Mouse (Mus musculus) mesoderm, embryonic 11.5 days (tissue): ENCODE results near the gene Cox20.
"Not testable (repeated sequence)": the region's sequence is repeated elsewhere in the genome, so short reads cannot be mapped to it uniquely, and the experiment has no call there.

Source experiments
- DNase-seq: peaks from one replicate; pipeline ENCODE4 v3.0.0-alpha.2; 2012; ENCODE audit warnings: low read depth, low spot score

Cox20 gene

DNA sequence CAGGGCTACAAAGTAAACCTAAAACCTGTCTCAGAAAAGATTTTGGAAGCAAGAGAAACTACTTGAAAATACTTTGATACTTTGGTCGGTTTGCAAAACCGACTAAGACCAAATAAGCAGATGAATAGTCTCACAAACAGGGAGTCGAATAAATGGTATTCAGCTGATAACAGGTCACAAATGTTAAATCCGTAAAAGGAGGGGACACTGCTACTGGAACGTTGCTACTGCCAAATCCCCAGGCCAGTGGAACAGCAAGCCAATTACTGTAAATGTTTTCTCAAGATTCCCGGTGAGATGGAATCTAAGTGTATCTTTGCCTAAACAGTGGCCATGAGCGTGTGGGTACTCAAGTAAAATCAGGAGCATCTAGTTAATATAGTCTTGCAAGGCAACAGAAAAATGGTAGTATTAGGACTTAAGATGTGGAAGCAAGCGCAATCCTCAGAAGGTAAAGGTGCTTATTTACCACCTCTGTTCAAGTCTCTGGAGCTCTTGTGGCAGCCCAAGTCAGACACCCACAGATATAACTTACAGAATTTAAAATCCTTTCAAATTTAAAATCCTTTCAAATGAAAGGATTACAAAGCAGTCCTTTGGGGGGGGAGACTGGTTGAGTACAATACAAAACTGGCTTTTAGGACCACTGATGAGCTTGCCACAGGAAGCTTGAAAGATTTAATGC lies 1.2 kb downstream of the Cox20 start:
- DNase-seq = peak; percentile 28

- DNase-seq = no peak
These were observed 2.0 kb downstream of the Cox20 start for GRCm38 (mm10) chr1:178320723-178321590.

GRCm38 (mm10) chr1:178321730-178322357 lies 2.9 kb downstream of the Cox20 start:
- no peak for DNase-seq

GRCm38 (mm10) chr1:178323235-178323634 lies 4.3 kb downstream of the Cox20 start:
- DNase-seq = no peak

- DNase-seq = no peak
These were observed 5.6 kb downstream of the Cox20 start for GRCm38 (mm10) chr1:178324568-178324967.

DNA sequence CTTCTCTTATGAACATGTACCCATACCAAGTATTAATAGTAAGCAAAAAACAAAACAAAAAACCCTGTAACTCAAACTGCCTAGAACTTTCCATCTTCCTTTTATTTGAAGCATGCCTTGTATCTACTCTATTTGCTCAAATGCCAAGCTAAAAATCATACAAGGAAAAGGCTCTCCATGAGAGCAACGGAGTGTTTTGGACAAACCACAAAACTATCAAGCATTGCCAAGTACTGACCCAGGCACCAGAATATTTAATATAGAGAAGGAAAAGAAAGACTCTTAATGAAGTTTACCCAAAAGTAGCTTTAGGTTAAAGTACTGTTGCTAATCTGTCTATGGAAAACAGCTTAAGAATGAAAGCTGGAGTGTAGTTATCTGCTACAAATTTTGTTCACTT lies 7.4 kb downstream of the Cox20 start:
- no peak for DNase-seq

GRCm38 (mm10) chr1:178326950-178327349 lies 8.0 kb downstream of the Cox20 start:
- DNase-seq = no peak

GRCm38 (mm10) chr1:178329017-178329416 lies 10.1 kb downstream of the Cox20 start:
- no peak for DNase-seq

GRCm38 (mm10) chr1:178329946-178330345 lies 11.0 kb downstream of the Cox20 start:
- DNase-seq = no peak

GRCm38 (mm10) chr1:178335860-178336261 lies 16.9 kb downstream of the Cox20 start:
- DNase-seq = no peak

- peak; percentile 96 for DNase-seq
These were observed 17.4 kb downstream of the Cox20 start for GRCm38 (mm10) chr1:178336289-178336775.

DNA sequence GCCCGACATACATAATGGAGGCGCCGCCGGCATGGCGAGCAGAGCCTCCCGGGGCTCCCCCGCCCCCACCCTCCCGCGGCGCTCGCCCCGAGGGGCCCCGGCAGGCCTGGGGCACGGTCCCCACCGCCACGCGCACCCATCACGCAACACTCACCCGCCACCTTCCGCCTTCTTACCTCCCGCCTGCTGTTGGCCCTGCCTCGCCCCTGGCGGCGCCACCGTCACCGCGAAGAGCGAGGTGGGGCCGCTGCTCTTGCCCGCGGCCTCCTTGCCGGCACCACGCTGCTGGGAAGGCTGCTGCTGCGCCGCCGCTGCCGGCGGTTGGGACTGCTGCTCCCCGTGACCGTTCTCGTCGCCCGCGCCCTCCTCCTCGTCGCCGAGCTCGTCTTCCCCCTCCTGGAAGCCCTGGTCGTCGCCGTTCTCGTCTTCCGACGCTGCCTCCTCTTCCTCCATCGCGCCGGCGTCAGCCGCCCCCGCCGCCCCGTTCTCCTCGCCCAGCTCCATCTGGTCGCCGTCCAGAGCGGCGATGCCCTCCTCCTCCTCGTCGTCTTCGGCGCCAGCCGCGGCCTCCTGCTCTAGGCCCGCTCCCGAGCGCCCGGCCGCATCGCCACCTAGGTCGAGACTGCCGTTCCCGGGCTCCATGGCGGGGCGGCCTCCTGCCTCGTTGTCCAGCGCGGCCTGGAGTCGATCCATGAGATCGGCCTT lies 18.0 kb downstream of the Cox20 start:
- no peak for DNase-seq

GRCm38 (mm10) chr1:178337551-178338317 lies 18.8 kb downstream of the Cox20 start, which contains the start of gene Hnrnpu:
Gene Hnrnpu (minus strand): TSS chr1:178337797.
- peak; percentile 96 for DNase-seq

DNA sequence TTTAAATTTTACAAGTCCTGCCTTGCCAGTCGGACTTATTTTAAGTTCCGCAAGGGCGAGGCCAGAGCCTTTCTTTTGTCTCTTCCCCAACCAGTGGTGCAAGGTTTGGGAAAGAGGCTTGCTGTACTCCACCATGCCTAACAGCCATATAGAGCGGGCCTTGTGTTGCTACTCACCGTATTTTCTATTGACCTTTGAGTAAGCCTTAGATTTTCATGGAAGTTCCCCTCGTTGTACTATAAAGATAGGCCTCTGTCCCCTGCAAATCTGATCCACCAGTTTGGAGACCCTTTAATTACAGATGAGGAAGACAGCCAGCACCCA lies 19.4 kb downstream of the Cox20 start:
- DNase-seq = peak; percentile 38

DNA sequence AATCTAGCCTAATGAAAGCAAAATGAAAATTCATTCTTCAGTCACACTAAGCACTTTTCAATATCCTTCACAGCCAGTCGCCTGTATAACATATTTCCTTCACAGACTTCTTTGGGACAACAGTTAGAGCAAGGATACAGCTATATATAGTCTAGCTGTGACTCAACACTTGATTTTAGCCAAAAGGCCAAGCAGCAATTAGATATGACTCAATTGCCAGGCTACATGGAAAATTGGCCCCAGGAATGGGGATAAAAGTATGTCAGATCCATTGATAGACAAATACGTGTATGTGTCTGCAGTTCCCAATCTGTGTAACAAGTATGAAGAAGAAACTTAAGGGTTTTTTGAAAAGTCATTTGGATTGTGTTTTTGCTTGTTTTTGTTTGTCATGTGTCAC lies 21.3 kb downstream of the Cox20 start:
- no peak for DNase-seq

- no peak for DNase-seq
These were observed 22.5 kb downstream of the Cox20 start for GRCm38 (mm10) chr1:178341435-178341834.

GRCm38 (mm10) chr1:178342063-178342462 lies 23.1 kb downstream of the Cox20 start:
- no peak for DNase-seq

DNA sequence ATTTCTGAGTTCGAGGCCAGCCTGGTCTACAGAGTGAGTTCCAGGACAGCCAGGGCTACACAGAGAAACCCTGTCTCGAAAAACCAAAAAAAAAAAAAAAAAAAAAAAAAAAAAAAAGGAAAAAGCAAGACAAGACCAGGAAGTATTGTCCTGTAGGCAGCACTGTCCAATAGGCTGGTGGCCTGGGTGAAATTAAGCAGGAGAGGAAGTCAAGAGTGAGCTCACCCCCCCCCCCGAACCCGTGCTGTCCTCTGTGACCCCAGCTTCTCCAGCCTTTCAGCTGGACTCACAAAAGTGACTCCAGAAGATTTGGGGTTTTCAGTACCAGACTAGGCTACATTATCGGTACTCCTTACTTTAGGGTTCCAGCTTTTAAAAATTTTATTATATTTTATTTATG lies 23.7 kb downstream of the Cox20 start:
- no peak for DNase-seq

GRCm38 (mm10) chr1:178344071-178344805 lies 25.3 kb downstream of the Cox20 start:
- DNase-seq = not testable (repeated sequence)

DNA sequence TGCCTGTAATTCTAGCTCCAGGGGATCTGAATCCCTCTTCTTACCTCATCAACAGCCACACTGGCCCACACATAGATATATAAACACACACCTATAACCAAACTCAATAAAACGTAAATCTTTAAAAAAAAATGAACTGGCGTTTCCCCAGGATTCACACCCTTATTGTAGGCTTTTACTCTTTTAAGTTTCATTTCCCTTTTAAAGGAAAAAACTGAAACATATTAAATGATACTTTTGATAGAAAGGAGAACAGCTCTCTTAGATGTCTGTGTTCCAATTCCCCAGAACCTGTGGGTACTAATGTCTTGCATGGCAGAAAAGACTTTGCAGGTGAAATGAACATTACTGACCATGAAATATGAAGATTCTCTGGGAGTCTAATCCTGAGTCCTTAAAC lies 31.9 kb downstream of the Cox20 start:
- no peak for DNase-seq
